Mouse (Mus musculus) liver, adult 2 months (tissue): ENCODE data around the gene Lce6a. TPM values are rescaled to one million over a fixed set of nuclear protein-coding genes. Genes with fewer than 3 reads are reported as not detected.

Source experiments
- DNase-seq: peaks from one replicate; pipeline ENCODE4 v3.0.0-alpha.2; 2011; ENCODE audit warnings: low read depth, low spot score; ENCODE audit errors: extremely low read depth
- H3K27ac ChIP-seq: fragments of 200-500 bp; replicated peaks from 2 replicates; pipeline ENCODE4 v1.5.1; 2012; ENCODE audit warnings: low read depth, mild to moderate bottlenecking, control low read depth, inconsistent platforms, low read length; ENCODE audit not compliant: insufficient read depth
- H3K27me3 ChIP-seq: fragments of 200-500 bp; 2 replicates; pipeline ENCODE4 v1.6.1; 2012; ENCODE audit warnings: mild to moderate bottlenecking, moderate library complexity, low read length, inconsistent platforms; ENCODE audit not compliant: control insufficient read depth, insufficient read depth
- H3K36me3 ChIP-seq: fragments of 200-500 bp; 2 replicates; pipeline ENCODE4 v1.6.1; 2012; ENCODE audit warnings: low read length, inconsistent platforms; ENCODE audit not compliant: control insufficient read depth, insufficient read depth
- H3K4me1 ChIP-seq: fragments of 200-500 bp; 2 replicates; pipeline ENCODE4 v1.6.1; 2011; ENCODE audit warnings: low read length; ENCODE audit not compliant: control insufficient read depth, insufficient read depth
- H3K4me3 ChIP-seq: fragments of 200-500 bp; 2 replicates; pipeline ENCODE4 v1.5.1; 2011; ENCODE audit warnings: low read depth, mild to moderate bottlenecking, control low read depth, low read length, moderate library complexity; ENCODE audit not compliant: insufficient read depth
- H3K79me2 ChIP-seq: fragments of 200-500 bp; 2 replicates; pipeline ENCODE4 v1.6.1; 2012; ENCODE audit warnings: inconsistent platforms, mild to moderate bottlenecking, low read length, moderate library complexity; ENCODE audit not compliant: control insufficient read depth, insufficient read depth
- H3K9ac ChIP-seq: fragments of 200-500 bp; 2 replicates; pipeline ENCODE4 v1.6.1; 2012; ENCODE audit warnings: low read depth, mild to moderate bottlenecking, control low read depth, inconsistent platforms, low read length
- CTCF ChIP-seq: fragments of 200-500 bp; IDR thresholded peaks from 2 replicates; pipeline ENCODE4 v1.5.1; 2011; ENCODE audit warnings: low read depth, low read length, control low read depth
- POLR2A ChIP-seq: fragments of 200-500 bp; IDR thresholded peaks from 2 replicates; pipeline ENCODE4 v1.6.1; 2011; ENCODE audit warnings: low read length, control low read depth; ENCODE audit not compliant: insufficient read depth; ENCODE audit errors: extremely low read depth
- WGBS: fragments of 180-500 bp; shearing (Covaris S2); methylation state at CpG from one replicate; pipeline ENCODE4 v1.1.7; 2018; 5-methylcytosine and 5-hydroxymethylcytosine counted together
- polyA plus RNA-seq: library from polyadenylated mRNA; depleted of rRNA; stranded (reverse); fragments of >200 nt; gene quantifications from 2 replicates; pipeline ENCODE4 v1.2.3, GENCODE M21; 2012; rRNA removed
- total RNA-seq: library from RNA; depleted of rRNA; stranded (reverse); fragments of >200 nt; gene quantifications from 2 replicates; pipeline ENCODE4 v1.2.3, GENCODE M21; 2014; rRNA removed

Gene Lce6a
- not detected in 2 replicates for total RNA-seq
- polyA plus RNA-seq: not detected in 2 replicates

GRCm38 (mm10) chr3:92621560-92621959, at the start of gene Lce6a:
TSS of gene Lce6a (minus strand) at chr3:92621660.
- no peaks in the 10 kb centered on the region for H3K79me2 ChIP-seq
- no peaks in the 10 kb centered on the region for H3K36me3 ChIP-seq
- DNase-seq: no peak
- no peak within 1 kb of the TSS for H3K4me3 ChIP-seq
- no peak within 1 kb of the TSS for H3K9ac ChIP-seq
- no peaks in the 10 kb centered on the region for H3K27me3 ChIP-seq
- TF ChIP-seq POLR2A (no peak), CTCF (no peak)
- WGBS: 28% methylated on average over 2 of the region's 2 CpGs
- no peaks in the 10 kb centered on the region for H3K4me1 ChIP-seq
- H3K27ac ChIP-seq: no peak within 1 kb of the TSS

- H3K4me3 ChIP-seq: no peak within 1 kb of the TSS
- H3K79me2 ChIP-seq: no peaks in the 10 kb centered on the region
- TF ChIP-seq POLR2A (no peak), CTCF (no peak)
- no peak within 1 kb of the TSS for H3K27ac ChIP-seq
- no peak for DNase-seq
- no peaks in the 10 kb centered on the region for H3K27me3 ChIP-seq
- H3K4me1 ChIP-seq: no peaks in the 10 kb centered on the region
- H3K36me3 ChIP-seq: no peaks in the 10 kb centered on the region
- H3K9ac ChIP-seq: no peak within 1 kb of the TSS
Observed at GRCm38 (mm10) chr3:92670215-92670614, 48.8 kb upstream of the Lce6a start, which contains the start of gene Lce1a2. TSS of gene Lce1a2 (minus strand) at chr3:92670315.

GRCm38 (mm10) chr3:92656826-92657225, 35.4 kb upstream of the Lce6a start, which contains the start of gene Lce1b:
TSS of gene Lce1b (minus strand) at chr3:92656926.
- Histone ChIP-seq H3K4me3 (no peak within 1 kb of the TSS), H3K79me2 (no peaks in the 10 kb centered on the region), H3K27ac (no peak within 1 kb of the TSS), H3K9ac (no peak within 1 kb of the TSS), H3K4me1 (no peaks in the 10 kb centered on the region), H3K27me3 (no peaks in the 10 kb centered on the region), H3K36me3 (no peaks in the 10 kb centered on the region)
- TF ChIP-seq CTCF: no peak
- TF ChIP-seq POLR2A: no peak
- DNase-seq: no peak

- no peaks in the 10 kb centered on the region for H3K27me3 ChIP-seq
- DNase-seq: no peak
- H3K4me3 ChIP-seq: no peak within 1 kb of the TSS
- no peaks in the 10 kb centered on the region for H3K4me1 ChIP-seq
- 74% methylated on average over 1 of the region's 1 CpGs for WGBS
- no peak within 1 kb of the TSS for H3K27ac ChIP-seq
- no peaks in the 10 kb centered on the region for H3K79me2 ChIP-seq
- no peak for TF ChIP-seq POLR2A
- no peak for TF ChIP-seq CTCF
- H3K36me3 ChIP-seq: no peaks in the 10 kb centered on the region
- no peak within 1 kb of the TSS for H3K9ac ChIP-seq
Observed at GRCm38 (mm10) chr3:92648207-92648606, 26.7 kb upstream of the Lce6a start, which contains the start of gene Lce1a1. TSS of gene Lce1a1 (minus strand) at chr3:92648307.

GRCm38 (mm10) chr3:92639854-92640253, 18.4 kb upstream of the Lce6a start:
- Histone ChIP-seq H3K27me3 (no peaks in the 10 kb centered on the region), H3K27ac (no peak overlapping the region), H3K79me2 (no peaks in the 10 kb centered on the region), H3K4me3 (no peak overlapping the region), H3K4me1 (no peaks in the 10 kb centered on the region), H3K9ac (no peak overlapping the region), H3K36me3 (no peaks in the 10 kb centered on the region)
- DNase-seq: no peak
- WGBS: 93% methylated on average over 15 of the region's 15 CpGs
- TF ChIP-seq POLR2A (no peak), CTCF (no peak)

- no peak overlapping the region for H3K27ac ChIP-seq
- WGBS: 80% methylated on average over 3 of the region's 3 CpGs
- no peak for DNase-seq
- no peaks in the 10 kb centered on the region for H3K79me2 ChIP-seq
- H3K9ac ChIP-seq: no peak overlapping the region
- no peaks in the 10 kb centered on the region for H3K36me3 ChIP-seq
- H3K4me3 ChIP-seq: no peak overlapping the region
- TF ChIP-seq CTCF (no peak), POLR2A (no peak)
- H3K27me3 ChIP-seq: no peaks in the 10 kb centered on the region
- H3K4me1 ChIP-seq: no peaks in the 10 kb centered on the region
Observed at GRCm38 (mm10) chr3:92638653-92638991, 17.2 kb upstream of the Lce6a start.
